Mouse (Mus musculus): ENCODE data around the gene Ehbp1. TPM values are rescaled to one million over a fixed set of nuclear protein-coding genes. Genes with fewer than 3 reads are reported as not detected.

Ehbp1 gene
- total and polyA plus RNA-seq, 3 experiments, result 2.5 to 4.0 (median 3.1) TPM

- dilution Hi-C loops (cut with MboI; ENCODE audit: extremely low pct_ligation_motif_present, extremely low pct_unique_long_range_greater_than_20kb, low sequenced_read_pairs) (no loop called here), in situ Hi-C loops (cut with MboI; ENCODE audit: low pct_ligation_motif_present, low pct_unique_long_range_greater_than_20kb, low sequenced_read_pairs) (no loop called here)
- Histone ChIP-seq H3K9ac (ENCODE audit: insufficient read depth, low read depth) (no peak within 1 kb of the TSS), H3K4me1 (ENCODE audit: control insufficient read depth in 1 of 2, insufficient read depth in 2 of 2) (peaks cover 0 to 15% of the 10 kb centered on the region in 2 experiments; a peak in 2 of 4 replicates), H3K27ac (ENCODE audit: insufficient read depth, low read depth) (no peak within 1 kb of the TSS), H3K4me3 (replicated peaks in 1 of 3; ENCODE audit: low read depth in 2 of 3, low read length in 2 of 3, poor library complexity in 1 of 3) (no peak within 1 kb of the TSS), H3K79me2 (replicated peaks; ENCODE audit: control insufficient read depth, extremely low read depth, insufficient read depth, poor library complexity, severe bottlenecking) (no peaks in the 10 kb centered on the region), H3K27me3 (replicated peaks) (no peaks in the 10 kb centered on the region), H3K36me3 (replicated peaks in 1 of 2; ENCODE audit: control insufficient read depth in 1 of 2, insufficient read depth in 1 of 2, low read length in 1 of 2) (no peaks in the 10 kb centered on the region), H3K4me2 (ENCODE audit: insufficient read depth, low read depth, poor library complexity, severe bottlenecking) (no peak within 1 kb of the TSS), H3K9me3 (replicated peaks; ENCODE audit: low read length) (peaks cover 35% of the 10 kb centered on the region)
- no peak for DNase-seq (ENCODE audit: extremely low read depth)
- TF ChIP-seq IRF4 (IDR thresholded peaks at IDR 0.05; ENCODE audit: low read depth, low read length), result no peak
- no peak for TF ChIP-seq MAZ (IDR thresholded peaks at IDR 0.05; ENCODE audit: low read depth, low read length)
- no peak for TF ChIP-seq CHD2 (IDR thresholded peaks at IDR 0.05; ENCODE audit: low read length)
- no peak for TF ChIP-seq BHLHE40 (IDR thresholded peaks at IDR 0.05; ENCODE audit: low read depth, low read length)
- TF ChIP-seq JUND (conservative IDR thresholded peaks at IDR 0.05; ENCODE audit: low read depth, low read length), result no peak
- TF ChIP-seq JUN (IDR thresholded peaks at IDR 0.05; ENCODE audit: insufficient read depth, low read depth, low read length), result no peak
- no peak for TF ChIP-seq NRF1 (IDR thresholded peaks at IDR 0.05; ENCODE audit: low read depth, low read length)
- TF ChIP-seq SMC3 (IDR thresholded peaks at IDR 0.05; ENCODE audit: low read depth, low read length), result no peak
- no peak for TF ChIP-seq ZC3H11A (IDR thresholded peaks at IDR 0.05; ENCODE audit: low read depth, low read length)
- TF ChIP-seq ELF1 (IDR thresholded peaks at IDR 0.05; ENCODE audit: low read depth, low read length), result no peak
- TF ChIP-seq MXI1 (IDR thresholded peaks at IDR 0.05; ENCODE audit: low read depth, low read length), result no peak
- no peak for TF ChIP-seq POLR2AphosphoS2 (IDR thresholded peaks at IDR 0.05; ENCODE audit: low read depth, low read length)
- TF ChIP-seq TBP (conservative IDR thresholded peaks at IDR 0.05; ENCODE audit: low read depth, low read length), result no peak
- TF ChIP-seq MEF2A (IDR thresholded peaks at IDR 0.05; ENCODE audit: borderline replicate concordance, low read depth, low read length), result no peak
- TF ChIP-seq E2F4 (IDR thresholded peaks at IDR 0.05; ENCODE audit: insufficient replicate concordance, low read depth, low read length), result no peak
- TF ChIP-seq KAT2A (IDR thresholded peaks at IDR 0.05; ENCODE audit: insufficient replicate concordance, low read length), result no peak
- TF ChIP-seq POLR2A (IDR thresholded peaks at IDR 0.05; ENCODE audit: low read depth, low read length), result no peak
- TF ChIP-seq MYC (IDR thresholded peaks at IDR 0.05; ENCODE audit: low read depth, low read length), result no peak
Observed at GRCm38 (mm10) chr11:22002783-22003340, 339.2 kb downstream of the Ehbp1 start, which contains the start of gene Otx1. Otx1 (minus strand) TSS chr11:22002897.

GRCm38 (mm10) chr11:22002062-22002782 lies 339.9 kb downstream of the Ehbp1 start:
- Histone ChIP-seq H3K4me1 (ENCODE audit: control insufficient read depth in 1 of 2, insufficient read depth in 2 of 2) (peaks cover 0 to 9% of the 10 kb centered on the region in 2 experiments; a peak in 2 of 4 replicates), H3K36me3 (replicated peaks in 1 of 2; ENCODE audit: control insufficient read depth in 1 of 2, insufficient read depth in 1 of 2, low read length in 1 of 2) (no peaks in the 10 kb centered on the region), H3K27me3 (replicated peaks) (no peaks in the 10 kb centered on the region), H3K79me2 (replicated peaks; ENCODE audit: control insufficient read depth, extremely low read depth, insufficient read depth, poor library complexity, severe bottlenecking) (no peaks in the 10 kb centered on the region), H3K27ac (ENCODE audit: insufficient read depth, low read depth) (no peak overlapping the region), H3K9me3 (replicated peaks; ENCODE audit: low read length) (peaks cover 40% of the 10 kb centered on the region), H3K4me3 (replicated peaks in 1 of 3; ENCODE audit: low read depth in 2 of 3, low read length in 2 of 3, poor library complexity in 1 of 3) (no peak overlapping the region), H3K4me2 (ENCODE audit: insufficient read depth, low read depth, poor library complexity, severe bottlenecking) (no peak overlapping the region), H3K9ac (ENCODE audit: insufficient read depth, low read depth) (no peak overlapping the region)
- DNase-seq (ENCODE audit: extremely low read depth), result no peak
- dilution Hi-C loops (cut with MboI; ENCODE audit: extremely low pct_ligation_motif_present, extremely low pct_unique_long_range_greater_than_20kb, low sequenced_read_pairs), result no loop called here
- in situ Hi-C loops (cut with MboI; ENCODE audit: low pct_ligation_motif_present, low pct_unique_long_range_greater_than_20kb, low sequenced_read_pairs), result no loop called here
- TF ChIP-seq USF1 (IDR thresholded peaks at IDR 0.05; ENCODE audit: low read depth, low read length) (no peak), UBTF (IDR thresholded peaks at IDR 0.05; ENCODE audit: low read depth, low read length) (no peak)

All from CH12.LX (cell line).